Mouse (Mus musculus): ENCODE measurements around the gene 3110040M04Rik.
"Not testable (repeated sequence)": the region's sequence is repeated elsewhere in the genome, so short reads cannot be mapped to it uniquely, and the experiment has no call there.

The 3110040M04Rik gene

GRCm38 (mm10) chr1:151192739-151193138 lies 11.2 kb upstream of the 3110040M04Rik start:
- DNase-seq = not testable (repeated sequence)

- not testable (repeated sequence) for DNase-seq
Measured at GRCm38 (mm10) chr1:151195986-151196385, 7.9 kb upstream of the 3110040M04Rik start.

- not testable (repeated sequence) for DNase-seq
Measured at GRCm38 (mm10) chr1:151196690-151197089, 7.2 kb upstream of the 3110040M04Rik start.

- not testable (repeated sequence) for DNase-seq
Measured at GRCm38 (mm10) chr1:151198120-151198519, 5.8 kb upstream of the 3110040M04Rik start, which contains the start of gene Gm47995. TSS of gene Gm47995 (plus strand) at chr1:151198448.

- not testable (repeated sequence) for DNase-seq
Measured at GRCm38 (mm10) chr1:151200620-151201019, 3.3 kb upstream of the 3110040M04Rik start.

- DNase-seq = not testable (repeated sequence)
Measured at GRCm38 (mm10) chr1:151202771-151203170, 1.1 kb upstream of the 3110040M04Rik start.

GRCm38 (mm10) chr1:151208493-151208892 lies 4.6 kb downstream of the 3110040M04Rik start:
- DNase-seq = not testable (repeated sequence)

- DNase-seq = not testable (repeated sequence)
Measured at GRCm38 (mm10) chr1:151208944-151209343, 5.0 kb downstream of the 3110040M04Rik start.

GRCm38 (mm10) chr1:151209824-151210355 lies 6.0 kb downstream of the 3110040M04Rik start, which contains the start of gene Gm47996:
TSS of gene Gm47996 (plus strand) at chr1:151210131.
- DNase-seq = not testable (repeated sequence)

GRCm38 (mm10) chr1:151211666-151212065 lies 7.7 kb downstream of the 3110040M04Rik start:
- DNase-seq = not testable (repeated sequence)

- DNase-seq = no peak
Measured at GRCm38 (mm10) chr1:151214862-151215261, 10.9 kb downstream of the 3110040M04Rik start.

GRCm38 (mm10) chr1:151215985-151216384 lies 12.1 kb downstream of the 3110040M04Rik start:
- DNase-seq = no peak

- DNase-seq = peak; percentile 54
Measured at GRCm38 (mm10) chr1:151216417-151216816, 12.5 kb downstream of the 3110040M04Rik start.

GRCm38 (mm10) chr1:151219045-151219444 lies 15.1 kb downstream of the 3110040M04Rik start:
- no peak for DNase-seq

GRCm38 (mm10) chr1:151220098-151220497 lies 16.2 kb downstream of the 3110040M04Rik start:
- no peak for DNase-seq

GRCm38 (mm10) chr1:151222561-151223267 lies 18.8 kb downstream of the 3110040M04Rik start:
- DNase-seq = no peak

GRCm38 (mm10) chr1:151223377-151223776 lies 19.5 kb downstream of the 3110040M04Rik start:
- DNase-seq = no peak

GRCm38 (mm10) chr1:151224536-151224935 lies 20.6 kb downstream of the 3110040M04Rik start:
- no peak for DNase-seq

GRCm38 (mm10) chr1:151227506-151227905 lies 23.6 kb downstream of the 3110040M04Rik start:
- no peak for DNase-seq

GRCm38 (mm10) chr1:151228320-151228989 lies 24.5 kb downstream of the 3110040M04Rik start:
- no peak for DNase-seq

GRCm38 (mm10) chr1:151232346-151232745 lies 28.4 kb downstream of the 3110040M04Rik start:
- DNase-seq = no peak

GRCm38 (mm10) chr1:151233756-151234155 lies 29.8 kb downstream of the 3110040M04Rik start:
- DNase-seq = no peak

GRCm38 (mm10) chr1:151235574-151235973 lies 31.7 kb downstream of the 3110040M04Rik start:
- DNase-seq = no peak
